Mouse (Mus musculus): ENCODE results near the gene Ube2g1. TPM values are rescaled to one million over a fixed set of nuclear protein-coding genes. Genes with fewer than 3 reads are reported as not detected.
"Not testable (repeated sequence)": the region's sequence is repeated elsewhere in the genome, so short reads cannot be mapped to it uniquely, and the experiment has no call there.

The Ube2g1 gene
- polyA plus RNA-seq, 1 experiment from 2014 or later, result 106 TPM

DNA sequence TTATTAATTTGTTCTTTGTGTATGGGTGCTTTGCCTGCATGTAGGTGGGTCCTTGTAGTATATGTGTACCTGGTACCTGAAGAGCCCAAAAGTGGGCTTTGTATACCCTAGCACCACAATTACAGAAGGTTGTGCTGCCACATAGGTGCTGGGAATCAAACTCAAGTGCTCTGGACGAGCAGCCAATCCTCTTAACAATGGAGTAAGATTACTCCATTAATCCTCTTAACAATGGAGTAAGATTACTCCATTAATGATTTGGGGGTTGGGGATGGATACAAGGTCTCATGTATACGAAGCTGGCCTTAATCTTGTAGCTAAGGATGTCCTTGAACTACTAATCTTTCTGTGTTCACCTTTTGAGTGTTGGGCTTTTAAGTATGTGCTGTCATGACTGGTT is 68.2 kb downstream of the Ube2g1 start:
- no peak for ATAC-seq
- 31% methylated on average over 2 of the region's 2 CpGs for WGBS

DNA sequence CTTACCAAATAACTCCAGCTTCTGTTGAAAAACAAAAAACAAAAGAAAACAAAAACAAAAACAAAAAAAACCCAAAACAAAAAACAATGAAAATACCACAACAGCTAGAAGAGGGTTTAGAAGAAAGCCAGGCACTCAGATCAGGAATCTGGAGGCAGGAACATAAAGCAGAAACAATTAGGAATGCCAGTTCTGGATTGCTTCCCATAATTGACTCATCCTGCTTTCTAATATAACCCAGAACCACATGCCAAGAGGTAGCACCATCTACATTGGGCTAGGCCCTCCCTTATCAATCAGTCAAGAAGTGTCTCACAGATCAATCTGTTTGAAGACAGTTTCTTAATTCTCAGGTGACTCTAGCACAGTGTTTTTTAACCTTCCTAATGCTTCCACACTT is 73.6 kb downstream of the Ube2g1 start:
- Histone ChIP-seq H3K4me3 (replicated peaks) (no peak overlapping the region), H3K4me2 (replicated peaks) (no peak overlapping the region), H3K4me1 (replicated peaks) (no peaks in the 10 kb centered on the region), H3K9ac (replicated peaks) (no peak overlapping the region), H3K36me3 (peaks cover 15% of the 10 kb centered on the region; the same call in 1 of the 2 replicates), H3K9me3 (no peaks in the 10 kb centered on the region), H3K27me3 (no peaks in the 10 kb centered on the region), H3K27ac (no peak overlapping the region)
- no peak for ATAC-seq

More for the DNA sequence above, 68.2 kb downstream of the Ube2g1 start:
- Histone ChIP-seq H3K27me3 (no peaks in the 10 kb centered on the region), H3K27ac (no peak overlapping the region), H3K36me3 (no peaks in the 10 kb centered on the region), H3K4me3 (replicated peaks) (no peak overlapping the region), H3K9ac (replicated peaks) (no peak overlapping the region), H3K4me1 (replicated peaks) (no peaks in the 10 kb centered on the region), H3K4me2 (replicated peaks) (no peak overlapping the region), H3K9me3 (no peaks in the 10 kb centered on the region)

DNA sequence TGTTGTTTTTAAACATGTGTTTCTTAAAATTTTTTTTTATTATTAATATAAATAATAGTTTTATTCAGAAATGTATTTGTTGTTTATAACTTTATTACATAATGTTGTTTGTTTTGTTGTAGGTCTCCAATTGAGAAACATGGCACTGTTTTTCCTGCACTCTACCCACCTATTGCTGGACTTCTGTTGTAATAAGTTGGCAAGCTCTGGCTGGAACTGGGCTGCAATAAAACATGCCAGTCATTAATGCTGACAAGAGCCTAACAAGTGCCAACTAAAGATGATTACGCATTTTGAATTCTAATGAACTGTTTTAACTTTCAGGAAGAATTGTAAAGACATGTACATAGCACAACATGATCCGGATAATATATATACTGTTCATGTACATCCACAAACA is 76.3 kb downstream of the Ube2g1 start:
- H3K36me3 ChIP-seq, result peaks cover 23% of the 10 kb centered on the region
- no peak overlapping the region for H3K4me2 ChIP-seq (replicated peaks)
- no peak overlapping the region for H3K4me3 ChIP-seq (replicated peaks)
- no peaks in the 10 kb centered on the region for H3K4me1 ChIP-seq (replicated peaks)
- H3K9ac ChIP-seq (replicated peaks), result no peak overlapping the region
- H3K27me3 ChIP-seq, result no peaks in the 10 kb centered on the region
- no peak for ATAC-seq
- WGBS, result 97% methylated on average over 2 of the region's 2 CpGs
- H3K9me3 ChIP-seq, result no peaks in the 10 kb centered on the region
- H3K27ac ChIP-seq, result no peak overlapping the region

DNA sequence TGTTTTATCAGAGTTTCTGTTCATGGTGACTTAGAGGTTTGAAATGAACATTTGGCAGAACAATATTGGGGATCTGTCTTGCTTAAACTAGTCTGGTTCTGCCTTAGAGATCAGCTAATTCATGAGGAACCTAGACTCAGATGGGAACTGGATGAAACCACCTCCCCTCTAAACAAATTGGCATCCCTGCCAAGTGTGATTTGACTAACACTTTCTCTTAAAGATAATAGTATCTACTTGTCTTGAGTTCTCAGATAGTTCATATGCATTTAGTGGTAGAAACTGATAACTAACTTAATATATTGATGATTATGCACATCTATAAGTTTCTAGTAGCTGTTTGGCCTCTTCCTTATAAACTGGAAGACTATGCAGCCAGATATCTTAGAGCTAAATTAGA is 79.6 kb downstream of the Ube2g1 start:
- no peaks in the 10 kb centered on the region for H3K27me3 ChIP-seq
- H3K4me2 ChIP-seq (replicated peaks), result no peak overlapping the region
- ATAC-seq, result no peak
- H3K4me1 ChIP-seq (replicated peaks), result peaks cover 17% of the 10 kb centered on the region
- H3K9ac ChIP-seq (replicated peaks), result no peak overlapping the region
- peaks cover 16% of the 10 kb centered on the region for H3K36me3 ChIP-seq
- no peak overlapping the region for H3K27ac ChIP-seq
- no peaks in the 10 kb centered on the region for H3K9me3 ChIP-seq
- no peak overlapping the region for H3K4me3 ChIP-seq (replicated peaks)

DNA sequence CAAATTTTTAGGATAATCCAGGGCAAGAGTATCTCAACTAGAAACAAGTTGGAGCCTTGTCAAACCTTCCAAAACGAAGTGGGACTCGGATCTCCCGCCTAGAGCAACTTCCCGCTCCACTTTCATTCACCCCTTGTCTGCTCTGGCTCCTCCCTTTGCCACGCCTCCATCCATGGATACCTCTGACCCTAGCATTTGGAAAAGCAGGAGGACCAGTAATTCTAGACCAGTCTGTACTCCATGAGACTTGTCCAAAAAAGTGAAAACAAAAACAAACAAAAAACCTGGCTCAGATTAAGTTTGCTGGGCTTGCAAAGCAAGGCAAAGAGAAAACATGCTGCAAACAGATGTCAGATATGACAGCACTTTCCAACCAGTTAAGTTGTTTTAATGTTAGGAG is 81.2 kb downstream of the Ube2g1 start:
- H3K36me3 ChIP-seq, result peaks cover 16% of the 10 kb centered on the region
- ATAC-seq, result no peak

DNA sequence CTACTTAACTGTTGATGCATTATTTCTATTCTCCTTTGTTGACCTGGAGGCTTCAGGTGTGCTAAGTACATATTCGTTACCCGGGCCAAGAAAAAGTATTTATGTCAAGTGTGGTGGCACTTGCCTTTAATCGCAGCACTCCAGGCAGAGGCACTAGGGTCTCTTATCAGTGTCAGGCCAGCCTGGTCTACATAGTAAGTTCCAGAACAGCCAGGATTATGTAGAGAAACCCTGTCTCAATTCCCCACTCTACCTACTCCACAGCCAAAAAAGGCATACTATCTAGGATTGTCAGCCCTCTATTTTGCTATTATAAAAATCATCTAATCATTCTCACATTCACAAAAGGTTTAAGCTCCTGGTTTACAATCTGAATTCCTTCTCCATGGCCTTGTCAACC is 82.0 kb downstream of the Ube2g1 start:
- Histone ChIP-seq H3K4me3 (replicated peaks) (peak overlapping the region; percentile 89), H3K36me3 (peaks cover 16% of the 10 kb centered on the region), H3K27me3 (no peaks in the 10 kb centered on the region), H3K4me1 (replicated peaks) (peaks cover 30% of the 10 kb centered on the region), H3K27ac (no peak overlapping the region), H3K9ac (replicated peaks) (peak overlapping the region; percentile 91; the same call in 1 of the 2 replicates), H3K4me2 (replicated peaks) (peak overlapping the region; percentile 72), H3K9me3 (no peaks in the 10 kb centered on the region)
- no peak for ATAC-seq
- 74% methylated on average over 3 of the region's 3 CpGs for WGBS

More for the DNA sequence above, 81.2 kb downstream of the Ube2g1 start:
- 11% methylated on average over 5 of the region's 5 CpGs for WGBS
- H3K9me3 ChIP-seq, result no peaks in the 10 kb centered on the region
- H3K9ac ChIP-seq (replicated peaks), result no peak overlapping the region
- H3K27me3 ChIP-seq, result no peaks in the 10 kb centered on the region
- H3K4me1 ChIP-seq (replicated peaks), result peaks cover 29% of the 10 kb centered on the region
- H3K4me3 ChIP-seq (replicated peaks), result no peak overlapping the region
- H3K4me2 ChIP-seq (replicated peaks), result no peak overlapping the region
- no peak overlapping the region for H3K27ac ChIP-seq

DNA sequence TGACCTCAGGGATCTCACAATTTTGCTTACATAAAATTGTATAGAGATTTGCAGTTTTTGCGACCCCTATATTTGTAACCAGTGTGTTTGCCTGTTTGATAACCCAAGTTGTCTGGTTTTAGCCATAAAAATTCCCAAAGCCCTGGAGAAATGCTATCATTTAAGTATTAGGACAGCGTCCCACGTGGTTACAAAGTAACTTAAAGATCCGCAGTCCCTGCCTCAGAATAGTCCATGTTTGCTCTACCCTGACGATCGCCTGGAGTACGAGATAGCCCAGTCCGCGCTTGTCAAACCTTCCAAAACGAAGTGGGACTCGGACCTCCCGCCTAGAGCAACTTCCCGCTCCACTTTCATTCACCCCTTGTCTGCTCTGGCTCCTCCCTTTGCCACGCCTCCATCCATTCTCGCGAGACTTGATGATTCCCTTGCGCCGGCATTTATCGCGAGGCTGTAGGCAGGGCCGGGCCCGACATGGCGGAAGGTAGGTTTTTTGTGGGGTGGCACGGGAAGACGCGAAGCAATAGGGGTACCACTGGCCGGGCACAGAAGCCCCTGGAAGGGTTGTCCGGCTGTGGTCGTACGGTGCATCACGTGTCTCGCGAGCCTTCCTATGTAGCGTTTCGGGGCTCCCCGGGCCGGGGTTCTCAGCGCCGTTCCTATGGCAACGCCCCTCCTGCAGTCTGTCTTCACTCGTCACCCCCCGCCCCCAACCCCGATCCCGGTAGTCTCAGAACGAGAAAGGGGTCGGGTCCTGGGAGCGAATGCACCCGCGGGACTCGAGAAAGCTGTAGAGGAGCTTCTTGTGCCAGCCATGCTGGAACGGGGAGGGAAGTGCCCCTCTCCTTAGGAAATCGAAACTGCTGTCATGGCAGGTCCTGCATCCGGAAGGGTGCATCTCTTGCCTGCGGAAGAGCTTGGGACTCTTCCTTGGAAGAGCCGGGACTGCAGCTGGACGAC is 82.7 kb downstream of the Ube2g1 start, which contains the start of gene Ankfy1:
Gene Ankfy1, plus strand, starts transcription at position 456 of the 960 bp plus-strand sequence.
- Histone ChIP-seq H3K27me3 (no peaks in the 10 kb centered on the region), H3K4me1 (replicated peaks) (peaks cover 30% of the 10 kb centered on the region), H3K9me3 (no peaks in the 10 kb centered on the region), H3K4me2 (replicated peaks) (peak within 1 kb of the TSS; percentile 72), H3K36me3 (peaks cover 16% of the 10 kb centered on the region), H3K4me3 (replicated peaks) (peak within 1 kb of the TSS; percentile 89), H3K27ac (peak within 1 kb of the TSS; percentile 87), H3K9ac (replicated peaks) (peak within 1 kb of the TSS; percentile 91)
- peak; percentile 98 for ATAC-seq
- under 1% methylated on average over 56 of the region's 56 CpGs for WGBS

DNA sequence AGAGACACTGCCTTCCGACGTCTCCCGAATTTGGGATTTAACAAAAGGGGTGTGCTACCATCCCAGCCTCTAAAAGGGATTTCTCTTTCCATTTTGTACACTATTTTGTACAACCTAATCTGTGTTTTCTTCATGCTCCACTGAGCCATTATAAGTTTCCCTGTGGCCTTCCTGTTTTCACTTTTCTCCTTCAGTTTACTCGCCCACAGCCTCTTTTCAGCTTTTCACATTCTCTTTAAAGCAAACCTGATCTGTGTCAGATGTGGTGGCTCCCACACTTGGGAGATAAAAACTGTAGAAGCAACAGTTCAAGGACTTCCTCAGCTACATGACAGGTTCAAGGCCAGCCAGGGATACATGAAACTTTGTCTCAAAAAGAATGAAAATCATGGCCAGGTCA is 85.3 kb downstream of the Ube2g1 start:
- no peak for ATAC-seq
- H3K27ac ChIP-seq, result no peak overlapping the region
- no peak overlapping the region for H3K9ac ChIP-seq (replicated peaks)
- peaks cover 30% of the 10 kb centered on the region for H3K4me1 ChIP-seq (replicated peaks)
- 79% methylated on average over 4 of the region's 4 CpGs for WGBS
- H3K27me3 ChIP-seq, result no peaks in the 10 kb centered on the region
- H3K9me3 ChIP-seq, result no peaks in the 10 kb centered on the region
- no peak overlapping the region for H3K4me2 ChIP-seq (replicated peaks)
- peaks cover 5% of the 10 kb centered on the region; the same call in 1 of the 2 replicates for H3K36me3 ChIP-seq
- H3K4me3 ChIP-seq (replicated peaks), result no peak overlapping the region

DNA sequence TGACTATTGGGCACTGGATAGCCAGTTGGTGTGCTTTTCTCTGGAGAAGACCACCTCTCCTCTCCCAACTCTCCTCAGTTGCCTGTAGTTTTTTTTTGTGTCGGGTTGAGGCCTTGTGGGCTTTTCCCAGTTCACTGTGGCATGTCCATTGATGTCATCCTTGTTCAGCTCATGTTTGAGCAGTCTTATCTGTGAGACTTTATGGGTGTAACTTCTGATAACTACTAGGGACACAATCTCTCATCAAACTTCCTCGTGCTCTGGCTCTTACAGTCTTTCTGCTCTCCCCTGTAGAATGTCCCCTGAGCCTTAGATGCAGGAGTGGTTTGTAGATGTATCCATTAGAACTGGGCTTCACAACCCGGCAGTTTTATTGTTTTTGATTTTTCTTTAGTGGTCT is 87.9 kb downstream of the Ube2g1 start:
- Histone ChIP-seq H3K27me3 (no peaks in the 10 kb centered on the region), H3K36me3 (0 out of 2 replicates have a peak, but pooled peaks cover 6% of the 10 kb centered on the region), H3K9ac (replicated peaks) (no peak overlapping the region), H3K4me3 (replicated peaks) (no peak overlapping the region), H3K27ac (no peak overlapping the region), H3K4me1 (replicated peaks) (peaks cover 26% of the 10 kb centered on the region), H3K4me2 (replicated peaks) (no peak overlapping the region), H3K9me3 (no peaks in the 10 kb centered on the region)
- ATAC-seq, result no peak
- 89% methylated on average over 3 of the region's 3 CpGs for WGBS

DNA sequence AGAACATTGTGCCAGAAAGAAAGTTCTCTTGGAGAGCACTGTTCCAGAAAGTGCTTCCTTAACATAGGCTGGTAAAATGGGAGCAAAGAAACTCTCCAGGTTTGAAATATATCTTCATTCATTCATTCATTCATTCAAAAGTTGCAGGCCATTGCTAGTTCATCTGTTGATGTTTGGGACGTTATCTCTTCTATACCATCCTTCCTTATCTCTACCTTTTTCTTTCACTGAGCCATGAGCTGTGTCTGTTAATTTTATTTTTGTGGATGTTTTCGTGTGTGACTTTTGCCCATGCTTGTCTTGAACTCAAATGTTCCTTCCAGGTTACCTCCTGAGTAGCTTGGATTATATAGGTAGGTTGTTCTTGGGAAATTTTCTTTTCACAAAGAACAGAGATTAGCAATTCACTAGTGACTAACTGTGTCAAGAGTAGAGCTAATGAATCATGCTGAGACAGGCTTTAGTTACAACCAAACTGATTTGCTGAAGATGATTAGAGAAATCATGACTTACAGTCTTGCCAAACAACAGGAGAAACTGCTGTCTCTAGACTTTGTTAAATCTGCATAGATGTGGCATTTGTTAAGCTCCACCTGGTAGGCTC is 89.4 kb downstream of the Ube2g1 start:
- Histone ChIP-seq H3K9me3 (no peaks in the 10 kb centered on the region), H3K27ac (no peak overlapping the region), H3K36me3 (0 out of 2 replicates have a peak, but pooled peaks cover 6% of the 10 kb centered on the region), H3K4me1 (replicated peaks) (peaks cover 16% of the 10 kb centered on the region), H3K9ac (replicated peaks) (no peak overlapping the region), H3K4me2 (replicated peaks) (no peak overlapping the region), H3K4me3 (replicated peaks) (no peak overlapping the region), H3K27me3 (no peaks in the 10 kb centered on the region)
- 93% methylated on average over 2 of the region's 2 CpGs for WGBS
- no peak for ATAC-seq

DNA sequence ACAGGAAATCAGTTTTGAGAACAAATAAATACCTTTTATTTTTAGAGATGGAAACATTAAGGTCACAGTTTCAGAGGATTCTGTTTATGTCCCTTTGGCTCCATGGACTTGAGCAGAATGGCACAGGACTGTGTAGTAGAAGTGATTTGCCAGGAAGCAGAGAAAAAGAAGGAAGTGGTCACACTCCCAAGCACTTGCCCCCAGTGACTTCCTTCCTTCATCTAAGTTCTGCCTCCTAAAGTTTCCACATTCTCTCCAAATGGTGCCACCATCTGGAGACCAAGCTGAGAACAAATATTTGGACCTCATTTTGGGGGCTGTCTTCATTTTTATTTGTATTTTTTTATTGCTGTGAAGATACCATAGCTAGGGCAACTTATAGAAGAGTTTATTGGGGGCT is 90.2 kb downstream of the Ube2g1 start:
- H3K36me3 ChIP-seq, result 0 out of 2 replicates have a peak, but pooled peaks cover 6% of the 10 kb centered on the region
- no peak overlapping the region for H3K4me3 ChIP-seq (replicated peaks)
- no peak for ATAC-seq
- no peaks in the 10 kb centered on the region for H3K9me3 ChIP-seq
- H3K27me3 ChIP-seq, result no peaks in the 10 kb centered on the region
- peaks cover 8% of the 10 kb centered on the region; the same call in 1 of the 2 replicates for H3K4me1 ChIP-seq (replicated peaks)
- no peak overlapping the region for H3K4me2 ChIP-seq (replicated peaks)
- H3K9ac ChIP-seq (replicated peaks), result no peak overlapping the region
- no peak overlapping the region for H3K27ac ChIP-seq

DNA sequence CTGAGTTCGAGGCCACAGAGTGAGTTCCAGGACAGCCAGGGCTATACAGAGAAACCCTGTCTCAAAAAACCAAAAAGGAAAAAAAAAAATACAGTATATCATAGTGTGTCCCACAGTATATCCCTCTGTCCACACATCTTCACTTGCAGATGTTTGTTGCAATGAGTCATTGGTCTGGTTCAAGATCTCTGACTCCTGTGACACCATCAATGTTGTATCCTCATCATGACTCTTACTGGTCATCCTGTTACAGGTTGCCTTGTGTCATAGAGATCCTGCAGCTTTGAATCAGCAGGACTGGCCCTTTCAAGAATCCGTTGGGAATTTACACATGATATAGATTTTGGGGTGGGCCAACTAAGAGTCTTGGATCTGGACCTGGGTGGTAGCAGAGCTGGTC is 98.0 kb downstream of the Ube2g1 start:
- not testable (repeated sequence) for H3K9me3 ChIP-seq; H3K27ac ChIP-seq; H3K4me2 ChIP-seq (replicated peaks); H3K4me3 ChIP-seq (replicated peaks); H3K27me3 ChIP-seq; H3K9ac ChIP-seq (replicated peaks); ATAC-seq; H3K36me3 ChIP-seq; H3K4me1 ChIP-seq (replicated peaks)
- 95% methylated on average over 2 of the region's 2 CpGs for WGBS

All from midbrain, embryonic 13.5 days (tissue).